Mouse (Mus musculus): ENCODE data around the gene Stat5a. TPM values are rescaled to one million over a fixed set of nuclear protein-coding genes. Genes with fewer than 3 reads are reported as not detected.

Stat5a gene
- total RNA-seq (2023), result 81.4 TPM

GRCm38 (mm10) chr11:100858935-100859578, at the start of gene Stat5a:
Gene Stat5a, plus strand, starts transcription at chr11:100859351.

GRCm38 (mm10) chr11:100850038-100850777, 8.9 kb upstream of the Stat5a start, which contains the start of gene Stat5b:
Gene Stat5b, minus strand, starts transcription at chr11:100850724.

Other genes with a start within 250 kb of the Stat5a start
- gene Nkiras2, start 240.1 kb upstream of the Stat5a start, total RNA-seq (2023), result 14.1 TPM
- 388 TPM for gene Dnajc7, start 239.2 kb upstream of the Stat5a start, total RNA-seq (2023)
- gene Zfp385c, start 166.9 kb upstream of the Stat5a start, total RNA-seq (2023), result not detected
- gene Dhx58, start 155.1 kb upstream of the Stat5a start, total RNA-seq (2023), result 10.6 TPM
- 41.9 TPM for gene Kat2a, start 146.9 kb upstream of the Stat5a start, total RNA-seq (2023)
- gene Hspb9, start 145.5 kb upstream of the Stat5a start, total RNA-seq (2023), result not detected
- gene Rab5c, start 121.1 kb upstream of the Stat5a start, total RNA-seq (2023), result 121 TPM
- 0.58 TPM for gene Kcnh4, start 99.4 kb upstream of the Stat5a start, total RNA-seq (2023)
- not detected for gene Hcrt, start 96.4 kb upstream of the Stat5a start, total RNA-seq (2023)
- gene Ghdc, start 88.4 kb upstream of the Stat5a start, total RNA-seq (2023), result 7.3 TPM
- 133 TPM for gene Stat5b, start 8.6 kb upstream of the Stat5a start, total RNA-seq (2023)
- gene Stat3, start 80.2 kb downstream of the Stat5a start, total RNA-seq (2023), result 216 TPM
- gene Cavin1, start 111.5 kb downstream of the Stat5a start, total RNA-seq (2023), result 0.18 TPM
- 8.4 TPM for gene Atp6v0a1, start 150.1 kb downstream of the Stat5a start, total RNA-seq (2023)
- 10.8 TPM for gene Naglu, start 210.7 kb downstream of the Stat5a start, total RNA-seq (2023)
- gene Hsd17b1, start 219.1 kb downstream of the Stat5a start, total RNA-seq (2023), result 1.3 TPM
- 12.5 TPM for gene Coasy, start 223.2 kb downstream of the Stat5a start, total RNA-seq (2023)
- 43.0 TPM for gene Mlx, start 227.9 kb downstream of the Stat5a start, total RNA-seq (2023)
- gene Psmc3ip, start 236.1 kb downstream of the Stat5a start, total RNA-seq (2023), result 3.8 TPM

All from CD8-positive naive resting alpha-beta T cell, adult 57 days (primary cell).